Mouse (Mus musculus): ENCODE data around the gene Pax2.

GRCm38 (mm10) chr19:44753361-44753760 is 2.5 kb upstream of the Pax2 start:
- TF ChIP-seq CTCF (IDR thresholded peaks at IDR 0.05; ENCODE audit: extremely low read depth, insufficient read depth, insufficient read length, insufficient replicate concordance), result no peak
- TF ChIP-seq POLR2A (IDR thresholded peaks at IDR 0.05; ENCODE audit: low read depth, low read length), result no peak

Measured in spleen, adult 2 months (tissue).